Mouse (Mus musculus) kidney, embryonic 14.5 days (tissue): ENCODE measurements at regions not wholly inside any gene's neighbourhood (a gene's known extent, or its start where the extent isn't known, plus 50 kb on each side); places are given as distances from the start of the nearest gene placed in this dataset.
A peak's percentile ranks its signal among the peaks of the same experiment; 100 is the strongest.

Experiments used
- ATAC-seq: fragments of 200-750 bp; cut with Nextera tagmentation; 2 replicates; pipeline ENCODE4 v1.8.0; 2017; ENCODE audit warnings: moderate number of reproducible peaks, mild to moderate bottlenecking, moderate TSS enrichment, moderate library complexity; ENCODE audit not compliant: low FRiP score, low TSS enrichment
- H3K27ac ChIP-seq: fragments of 300-500 bp; sonication (generic); 2 replicates; pipeline ENCODE4 v1.5.1; 2014; ENCODE audit warnings: low read depth, mild to moderate bottlenecking, low read length, moderate library complexity, mixed read lengths
- H3K27me3 ChIP-seq: fragments of 300-500 bp; sonication (generic); 2 replicates; pipeline ENCODE4 v1.6.1; 2014; ENCODE audit warnings: mild to moderate bottlenecking, low read length; ENCODE audit not compliant: control insufficient read depth, insufficient read depth
- H3K36me3 ChIP-seq: fragments of 300-500 bp; sonication (generic); 2 replicates; pipeline ENCODE4 v1.6.1; 2014; ENCODE audit warnings: low read length, mixed read lengths; ENCODE audit not compliant: control insufficient read depth, insufficient read depth
- H3K4me1 ChIP-seq: fragments of 300-500 bp; sonication (generic); 2 replicates; pipeline ENCODE4 v1.6.1; 2014; ENCODE audit warnings: low read length, mixed read lengths; ENCODE audit not compliant: control insufficient read depth, insufficient read depth
- H3K4me2 ChIP-seq: fragments of 300-500 bp; sonication (generic); replicated peaks from 2 replicates; pipeline ENCODE4 v1.6.1; 2014; ENCODE audit warnings: low read depth, mild to moderate bottlenecking, low read length
- H3K4me3 ChIP-seq: fragments of 300-500 bp; sonication (generic); 2 replicates; pipeline ENCODE4 v1.5.1; 2014; ENCODE audit warnings: mild to moderate bottlenecking, low read length
- H3K9ac ChIP-seq: fragments of 300-500 bp; sonication (generic); 2 replicates; pipeline ENCODE4 v1.6.1; 2014; ENCODE audit warnings: low read depth, mild to moderate bottlenecking, low read length, moderate library complexity
- H3K9me3 ChIP-seq: fragments of 300-500 bp; sonication (generic); 2 replicates; pipeline ENCODE4 v1.6.1; 2016; ENCODE audit warnings: low read length; ENCODE audit not compliant: control insufficient read depth
- WGBS: fragments of 180-500 bp; shearing (Covaris S2); extraction: QIAGEN DNeasy Blood & Tissue Kit; methylation state at CpG from one replicate; pipeline ENCODE4 v1.1.7; 2014; 5-methylcytosine and 5-hydroxymethylcytosine counted together

GRCm38 (mm10) chr14:17234898-17235297 is 415.9 kb upstream of the Rarb start:
- H3K4me2 ChIP-seq: no peak overlapping the region
- H3K36me3 ChIP-seq: no peaks in the 10 kb centered on the region
- H3K9ac ChIP-seq: no peak overlapping the region
- no peak overlapping the region for H3K27ac ChIP-seq
- no peaks in the 10 kb centered on the region for H3K4me1 ChIP-seq
- no peak for ATAC-seq
- no peaks in the 10 kb centered on the region for H3K27me3 ChIP-seq
- no peaks in the 10 kb centered on the region for H3K9me3 ChIP-seq
- no peak overlapping the region for H3K4me3 ChIP-seq

- Histone ChIP-seq H3K9me3 (peaks cover 3% of the 10 kb centered on the region; the same call in 1 of the 2 replicates), H3K27me3 (no peaks in the 10 kb centered on the region), H3K36me3 (no peaks in the 10 kb centered on the region), H3K4me3 (no peak overlapping the region), H3K9ac (no peak overlapping the region), H3K4me1 (no peaks in the 10 kb centered on the region), H3K4me2 (no peak overlapping the region), H3K27ac (no peak overlapping the region)
- no peak for ATAC-seq
- WGBS: 90% methylated on average over 2 of the region's 2 CpGs
Measured at GRCm38 (mm10) chr14:17211502-17211901, 392.5 kb upstream of the Rarb start.

GRCm38 (mm10) chr14:17205691-17206090 is 386.7 kb upstream of the Rarb start:
- WGBS: 72% methylated on average over 1 of the region's 1 CpGs
- Histone ChIP-seq H3K4me3 (no peak overlapping the region), H3K4me2 (no peak overlapping the region), H3K27me3 (no peaks in the 10 kb centered on the region), H3K36me3 (no peaks in the 10 kb centered on the region), H3K9me3 (peaks cover 6% of the 10 kb centered on the region), H3K4me1 (no peaks in the 10 kb centered on the region), H3K27ac (no peak overlapping the region), H3K9ac (no peak overlapping the region)
- no peak for ATAC-seq

- H3K9ac ChIP-seq: no peak overlapping the region
- no peaks in the 10 kb centered on the region for H3K4me1 ChIP-seq
- 42% methylated on average over 1 of the region's 1 CpGs for WGBS
- ATAC-seq: no peak
- H3K9me3 ChIP-seq: peaks cover 2% of the 10 kb centered on the region; the same call in 1 of the 2 replicates
- H3K27ac ChIP-seq: no peak overlapping the region
- H3K36me3 ChIP-seq: no peaks in the 10 kb centered on the region
- H3K27me3 ChIP-seq: no peaks in the 10 kb centered on the region
- no peak overlapping the region for H3K4me3 ChIP-seq
- no peak overlapping the region for H3K4me2 ChIP-seq
Measured at GRCm38 (mm10) chr14:17203251-17204015, 384.5 kb upstream of the Rarb start.

GRCm38 (mm10) chr14:17192953-17193352 is 374.0 kb upstream of the Rarb start:
- H3K4me1 ChIP-seq: no peaks in the 10 kb centered on the region
- H3K27ac ChIP-seq: no peak overlapping the region
- no peak overlapping the region for H3K4me3 ChIP-seq
- WGBS: 81% methylated on average over 1 of the region's 2 CpGs
- no peaks in the 10 kb centered on the region for H3K27me3 ChIP-seq
- H3K4me2 ChIP-seq: no peak overlapping the region
- no peaks in the 10 kb centered on the region for H3K36me3 ChIP-seq
- H3K9me3 ChIP-seq: no peaks in the 10 kb centered on the region
- no peak for ATAC-seq
- H3K9ac ChIP-seq: no peak overlapping the region

- peaks cover 8% of the 10 kb centered on the region for H3K27me3 ChIP-seq
- ATAC-seq: no peak
- H3K27ac ChIP-seq: no peak overlapping the region
- peaks cover 6% of the 10 kb centered on the region; the same call in 1 of the 2 replicates for H3K4me1 ChIP-seq
- 17% methylated on average over 7 of the region's 7 CpGs for WGBS
- H3K4me3 ChIP-seq: peak overlapping the region; percentile 46; the same call in 1 of the 2 replicates
- no peaks in the 10 kb centered on the region for H3K36me3 ChIP-seq
- H3K9ac ChIP-seq: no peak overlapping the region
- H3K4me2 ChIP-seq: peak overlapping the region; percentile 88
- H3K9me3 ChIP-seq: no peaks in the 10 kb centered on the region
Measured at GRCm38 (mm10) chr14:17173218-17173617, 354.3 kb upstream of the Rarb start.

GRCm38 (mm10) chr14:17172330-17173110 is 353.6 kb upstream of the Rarb start:
- WGBS: 2% methylated on average over 35 of the region's 35 CpGs
- peaks cover 8% of the 10 kb centered on the region for H3K27me3 ChIP-seq
- peak overlapping the region; percentile 46 for H3K4me3 ChIP-seq
- peak; percentile 97 for ATAC-seq
- H3K36me3 ChIP-seq: no peaks in the 10 kb centered on the region
- no peak overlapping the region for H3K27ac ChIP-seq
- H3K4me2 ChIP-seq: peak overlapping the region; percentile 88
- peak overlapping the region; percentile 37; the same call in 1 of the 2 replicates for H3K9ac ChIP-seq
- no peaks in the 10 kb centered on the region for H3K9me3 ChIP-seq
- peaks cover 6% of the 10 kb centered on the region; the same call in 1 of the 2 replicates for H3K4me1 ChIP-seq

GRCm38 (mm10) chr14:17171896-17172295 is 352.9 kb upstream of the Rarb start:
- H3K9ac ChIP-seq: 0 out of 2 replicates have a peak overlapping the region, but pooled peaks have one; percentile 37
- no peaks in the 10 kb centered on the region for H3K36me3 ChIP-seq
- no peak for ATAC-seq
- peak overlapping the region; percentile 88 for H3K4me2 ChIP-seq
- peaks cover 6% of the 10 kb centered on the region; the same call in 1 of the 2 replicates for H3K4me1 ChIP-seq
- H3K27ac ChIP-seq: no peak overlapping the region
- H3K4me3 ChIP-seq: no peak overlapping the region; the same call in 1 of the 2 replicates
- WGBS: 35% methylated on average over 5 of the region's 5 CpGs
- peaks cover 8% of the 10 kb centered on the region for H3K27me3 ChIP-seq
- H3K9me3 ChIP-seq: no peaks in the 10 kb centered on the region

- Histone ChIP-seq H3K4me3 (no peak overlapping the region), H3K9ac (no peak overlapping the region), H3K4me2 (no peak overlapping the region), H3K36me3 (no peaks in the 10 kb centered on the region), H3K27ac (no peak overlapping the region), H3K9me3 (no peaks in the 10 kb centered on the region), H3K4me1 (no peaks in the 10 kb centered on the region), H3K27me3 (no peaks in the 10 kb centered on the region)
- 79% methylated on average over 4 of the region's 4 CpGs for WGBS
- ATAC-seq: no peak
Measured at GRCm38 (mm10) chr14:17158324-17158723, 339.4 kb upstream of the Rarb start.
